Mouse (Mus musculus) CH12.LX (cell line): ENCODE measurements around the gene Arsb. TPM values are rescaled to one million over a fixed set of nuclear protein-coding genes. Genes with fewer than 3 reads are reported as not detected.

Experiments
- DNase-seq: peaks from one replicate; pipeline ENCODE4 v3.0.0-alpha.2; 2013; ENCODE audit errors: extremely low read depth
- H3K27ac ChIP-seq: 2 replicates; pipeline ENCODE4 v1.5.1; 2012; ENCODE audit warnings: low read depth, mild to moderate bottlenecking, control low read depth, moderate library complexity; ENCODE audit not compliant: insufficient read depth
- H3K27me3 ChIP-seq: replicated peaks from 2 replicates; pipeline ENCODE3; 2012; ENCODE audit warnings: inconsistent platforms
- H3K36me3 ChIP-seq, 2 experiments: replicated peaks in 1 of 2; 2 replicates each; pipeline versions ENCODE3 to v1.6.1; 2012; ENCODE audit warnings: inconsistent platforms in 1 of 2, low read length in 1 of 2, mild to moderate bottlenecking in 1 of 2, mixed read lengths in 1 of 2, moderate library complexity in 1 of 2; ENCODE audit not compliant: control insufficient read depth in 1 of 2, insufficient read depth in 1 of 2
- H3K4me1 ChIP-seq, 2 experiments: 2 replicates each; pipeline ENCODE4 v1.6.1; 2012; ENCODE audit warnings: inconsistent platforms in 1 of 2, moderate library complexity in 1 of 2; ENCODE audit not compliant: insufficient read depth in 2 of 2, control insufficient read depth in 1 of 2
- H3K4me2 ChIP-seq: 2 replicates; pipeline ENCODE4 v1.6.1; 2012; ENCODE audit warnings: low read depth, mild to moderate bottlenecking, control low read depth; ENCODE audit not compliant: poor library complexity, insufficient read depth, severe bottlenecking
- H3K4me3 ChIP-seq, 3 experiments: fragments of 150-350 bp in 1 of 3; sonication (generic) in 1 of 3; replicated peaks in 1 of 3; 2 replicates each; pipeline versions ENCODE3 to v1.5.1; 2011 to 2012; ENCODE audit warnings: low read depth in 2 of 3, low read length in 2 of 3, mild to moderate bottlenecking in 2 of 3, moderate library complexity in 2 of 3, control low read depth in 1 of 3, improper control_type of control experiment in 1 of 3, inconsistent platforms in 1 of 3, mixed read lengths in 1 of 3; ENCODE audit not compliant: poor library complexity in 1 of 3
- H3K79me2 ChIP-seq: replicated peaks from 2 replicates; pipeline ENCODE4 v1.6.1; 2012; ENCODE audit warnings: mild to moderate bottlenecking, moderate library complexity; ENCODE audit not compliant: control insufficient read depth, poor library complexity, insufficient read depth, severe bottlenecking; ENCODE audit errors: extremely low read depth
- H3K9ac ChIP-seq: 2 replicates; pipeline ENCODE4 v1.6.1; 2012; ENCODE audit warnings: low read depth, mild to moderate bottlenecking, control low read depth, moderate library complexity; ENCODE audit not compliant: insufficient read depth
- H3K9me3 ChIP-seq: replicated peaks from 2 replicates; pipeline ENCODE3; 2012; ENCODE audit warnings: low read length, inconsistent platforms, mixed read lengths
- CHD1 ChIP-seq: IDR thresholded peaks from 2 replicates; pipeline ENCODE4 v1.6.1; 2012; ENCODE audit warnings: low read depth, low read length, improper control_type of control experiment, inconsistent platforms
- CHD2 ChIP-seq: IDR thresholded peaks from 2 replicates; pipeline ENCODE4 v1.6.1; 2011; ENCODE audit warnings: low read length, improper control_type of control experiment
- CTCF ChIP-seq, 2 experiments: IDR thresholded peaks in 1 of 2; conservative IDR thresholded peaks in 1 of 2; 2 replicates each; pipeline ENCODE4 v1.5.1; 2011 to 2012; ENCODE audit warnings: low read depth in 2 of 2, low read length in 2 of 2, improper control_type of control experiment in 1 of 2, inconsistent platforms in 1 of 2, mild to moderate bottlenecking in 1 of 2, moderate library complexity in 1 of 2
- ELF1 ChIP-seq: IDR thresholded peaks from 2 replicates; pipeline ENCODE4 v1.6.1; 2014; ENCODE audit warnings: low read depth, mild to moderate bottlenecking, inconsistent platforms, low read length, improper control_type of control experiment
- ETS1 ChIP-seq: conservative IDR thresholded peaks from 2 replicates; pipeline ENCODE4 v1.6.1; 2012; ENCODE audit warnings: low read depth, mild to moderate bottlenecking, inconsistent platforms, low read length, improper control_type of control experiment, moderate library complexity
- GABPA ChIP-seq: IDR thresholded peaks from 2 replicates; pipeline ENCODE4 v1.6.1; 2012; ENCODE audit warnings: low read depth, low read length, improper control_type of control experiment, inconsistent platforms; ENCODE audit not compliant: insufficient replicate concordance
- IRF4 ChIP-seq: IDR thresholded peaks from 2 replicates; pipeline ENCODE4 v1.6.1; 2014; ENCODE audit warnings: low read depth, mild to moderate bottlenecking, inconsistent platforms, low read length, improper control_type of control experiment
- JUN ChIP-seq: IDR thresholded peaks from 2 replicates; pipeline ENCODE4 v1.6.1; 2011; ENCODE audit warnings: low read depth, mild to moderate bottlenecking, low read length, improper control_type of control experiment, moderate library complexity; ENCODE audit not compliant: insufficient read depth
- JUND ChIP-seq: conservative IDR thresholded peaks from 2 replicates; pipeline ENCODE4 v1.6.1; 2011; ENCODE audit warnings: low read depth, low read length, improper control_type of control experiment
- MAX ChIP-seq: IDR thresholded peaks from 2 replicates; pipeline ENCODE4 v1.6.1; 2011; ENCODE audit warnings: low read length, improper control_type of control experiment
- MAZ ChIP-seq: IDR thresholded peaks from 2 replicates; pipeline ENCODE4 v1.6.1; 2012; ENCODE audit warnings: low read depth, mild to moderate bottlenecking, inconsistent platforms, low read length, improper control_type of control experiment, moderate library complexity
- MEF2A ChIP-seq: IDR thresholded peaks from 2 replicates; pipeline ENCODE4 v1.6.1; 2014; ENCODE audit warnings: low read depth, mild to moderate bottlenecking, inconsistent platforms, low read length, improper control_type of control experiment, borderline replicate concordance
- MYC ChIP-seq: IDR thresholded peaks from 2 replicates; pipeline ENCODE4 v1.6.1; 2011; ENCODE audit warnings: low read depth, mild to moderate bottlenecking, improper control_type of control experiment, low read length
- PAX5 ChIP-seq: IDR thresholded peaks from 2 replicates; pipeline ENCODE4 v1.6.1; 2012; ENCODE audit warnings: low read length, inconsistent platforms, mixed read lengths
- POLR2A ChIP-seq: IDR thresholded peaks from 2 replicates; pipeline ENCODE4 v1.6.1; 2011; ENCODE audit warnings: low read depth, mild to moderate bottlenecking, improper control_type of control experiment, low read length
- RAD21 ChIP-seq: IDR thresholded peaks from 2 replicates; pipeline ENCODE4 v1.6.1; 2011; ENCODE audit warnings: low read depth, mild to moderate bottlenecking, low read length, improper control_type of control experiment, moderate library complexity
- SIN3A ChIP-seq: IDR thresholded peaks from 2 replicates; pipeline ENCODE4 v1.6.1; 2012; ENCODE audit warnings: low read length, improper control_type of control experiment, inconsistent platforms
- SMC3 ChIP-seq: IDR thresholded peaks from 2 replicates; pipeline ENCODE4 v1.6.1; 2011; ENCODE audit warnings: low read depth, low read length, improper control_type of control experiment
- TBP ChIP-seq: conservative IDR thresholded peaks from 2 replicates; pipeline ENCODE4 v1.6.1; 2011; ENCODE audit warnings: low read depth, low read length, improper control_type of control experiment
- UBTF ChIP-seq: IDR thresholded peaks from 2 replicates; pipeline ENCODE4 v1.6.1; 2012; ENCODE audit warnings: low read depth, mild to moderate bottlenecking, inconsistent platforms, low read length, improper control_type of control experiment, moderate library complexity
- USF1 ChIP-seq: IDR thresholded peaks from 2 replicates; pipeline ENCODE4 v1.6.1; 2014; ENCODE audit warnings: low read depth, mild to moderate bottlenecking, inconsistent platforms, low read length, improper control_type of control experiment
- USF2 ChIP-seq: conservative IDR thresholded peaks from 2 replicates; pipeline ENCODE4 v1.6.1; 2011; ENCODE audit warnings: low read depth, low read length, improper control_type of control experiment
- ZC3H11A ChIP-seq: IDR thresholded peaks from 2 replicates; pipeline ENCODE4 v1.6.1; 2012; ENCODE audit warnings: low read depth, mild to moderate bottlenecking, inconsistent platforms, low read length, improper control_type of control experiment
- ZMIZ1 ChIP-seq: IDR thresholded peaks from 2 replicates; pipeline ENCODE4 v1.6.1; 2012; ENCODE audit warnings: low read depth, mild to moderate bottlenecking, inconsistent platforms, low read length, improper control_type of control experiment
- ZNF384 ChIP-seq: IDR thresholded peaks from 2 replicates; pipeline ENCODE4 v1.6.1; 2012; ENCODE audit warnings: low read depth, low read length, improper control_type of control experiment, inconsistent platforms
- dilution Hi-C: fragments of 300-500 bp; cut with MboI; formaldehyde crosslinking; loops from 2 replicates; pipeline ENCODE4 v1.14.3; 2020; ENCODE audit warnings: low sequenced_read_pairs; ENCODE audit not compliant: extremely low pct_unique_long_range_greater_than_20kb, extremely low pct_ligation_motif_present
- in situ Hi-C: fragments of 300-500 bp; cut with MboI; formaldehyde crosslinking; loops from 3 replicates; pipeline ENCODE4 v1.14.3; 2019; ENCODE audit warnings: low sequenced_read_pairs, low pct_ligation_motif_present, low pct_unique_long_range_greater_than_20kb, mixed read lengths
- polyA plus RNA-seq: library from polyadenylated mRNA; unstranded; fragments of >175 nt; gene quantifications from 2 replicates; pipeline ENCODE4 v1.2.1, GENCODE M21; 2012; ENCODE audit warnings: low read depth; ENCODE audit not compliant: insufficient read length
- total RNA-seq, 2 experiments: library from RNA; depleted of rRNA; stranded (reverse); fragments of 300-350 nt in 1 of 2; fragments of >200 nt in 1 of 2; gene quantifications; 2 replicates each; pipeline ENCODE4 v1.2.3; 2012 to 2014

The Arsb gene
- total and polyA plus RNA-seq, 3 experiments, result 1.0 to 9.8 (median 2.0) TPM

- Histone ChIP-seq H3K9ac (no peak overlapping the region), H3K27me3 (no peaks in the 10 kb centered on the region), H3K27ac (no peak overlapping the region), H3K4me1 (peaks cover 0 to 16% of the 10 kb centered on the region in 2 experiments; a peak in 2 of 4 replicates), H3K36me3 (no peaks in the 10 kb centered on the region), H3K4me2 (no peak overlapping the region)
- DNase-seq, result peak; percentile 17
- in situ Hi-C loops, result loop anchor here (25.0 kb wide), 1 partner anchor 354 kb away; no protein-coding TSS in a partner anchor
- TF ChIP-seq PAX5, result no peak
- TF ChIP-seq, all 38 proteins: peak for 0
- dilution Hi-C loops, result no loop called here
- H3K79me2 ChIP-seq, result no peaks in the 10 kb centered on the region
- H3K9me3 ChIP-seq, result peaks cover 2% of the 10 kb centered on the region
- H3K4me3 ChIP-seq, result no peak overlapping the region
Measured at GRCm38 (mm10) chr13:93782823-93783222, 11.4 kb downstream of the Arsb start.

GRCm38 (mm10) chr13:93785329-93785728 lies 13.9 kb downstream of the Arsb start:
- DNase-seq, result peak; percentile 47
- Histone ChIP-seq H3K4me2 (no peak overlapping the region), H3K9ac (no peak overlapping the region), H3K4me3 (no peak overlapping the region), H3K79me2 (no peaks in the 10 kb centered on the region), H3K27me3 (no peaks in the 10 kb centered on the region), H3K27ac (no peak overlapping the region), H3K4me1 (peaks cover 0 to 16% of the 10 kb centered on the region in 2 experiments; a peak in 2 of 4 replicates), H3K9me3 (peaks cover 2% of the 10 kb centered on the region), H3K36me3 (no peaks in the 10 kb centered on the region)
- TF ChIP-seq CHD2 (no peak), RAD21 (peak; percentile 58), SIN3A (no peak), MAX (0 out of 2 replicates have a peak, but pooled peaks have one; percentile 36), JUND (no peak), MYC (no peak), USF2 (no peak), CHD1 (no peak), PAX5 (no peak), CTCF (conservative IDR thresholded peaks at IDR 0.05 in 1 of 2, IDR thresholded peaks at IDR 0.05 in 1 of 2; ENCODE audit: low read depth in 2 of 2, low read length in 2 of 2) (peak; percentile 14 to 59; a peak in 2 of 4 replicates), MEF2A (no peak), SMC3 (peak; percentile 55)
- dilution Hi-C loops (no loop called here), in situ Hi-C loops (loop anchor here (25.0 kb wide), 1 partner anchor 352 kb away; no protein-coding TSS in a partner anchor)

GRCm38 (mm10) chr13:93786051-93786450 lies 14.6 kb downstream of the Arsb start:
- H3K79me2 ChIP-seq, result no peaks in the 10 kb centered on the region
- DNase-seq, result no peak
- no peak overlapping the region for H3K4me3 ChIP-seq
- no peak overlapping the region for H3K27ac ChIP-seq
- dilution Hi-C loops, result no loop called here
- TF ChIP-seq MAZ (no peak), ELF1 (no peak), GABPA (no peak), MEF2A (no peak), MAX (no peak), ZNF384 (no peak), ZC3H11A (no peak), USF1 (no peak), ZMIZ1 (no peak), POLR2A (no peak), PAX5 (no peak), ETS1 (no peak), JUN (no peak), UBTF (no peak), SIN3A (no peak), CTCF (conservative IDR thresholded peaks at IDR 0.05 in 1 of 2, IDR thresholded peaks at IDR 0.05 in 1 of 2; ENCODE audit: low read depth in 2 of 2, low read length in 2 of 2) (no peak), IRF4 (no peak), TBP (no peak)
- TF ChIP-seq, all 38 proteins: peak for 0
- Histone ChIP-seq H3K27me3 (no peaks in the 10 kb centered on the region), H3K4me1 (peaks cover 0 to 16% of the 10 kb centered on the region in 2 experiments; a peak in 2 of 4 replicates), H3K36me3 (no peaks in the 10 kb centered on the region), H3K9ac (no peak overlapping the region), H3K9me3 (peaks cover 2% of the 10 kb centered on the region), H3K4me2 (no peak overlapping the region)
- in situ Hi-C loops, result loop anchor here (25.0 kb wide), 1 partner anchor 351 kb away; no protein-coding TSS in a partner anchor
